Mouse (Mus musculus) ES-E14 (cell line): Measurements from ENCODE around the gene Dhx16.

ENCODE experiments used
- CHD2 ChIP-seq: IDR thresholded peaks from 2 replicates; pipeline ENCODE4 v1.6.1; 2014; ENCODE audit warnings: mild to moderate bottlenecking, low read depth, low read length, inconsistent platforms
- ZC3H11A ChIP-seq: IDR thresholded peaks from 2 replicates; pipeline ENCODE4 v1.6.1; 2012; ENCODE audit warnings: low read depth, mild to moderate bottlenecking, inconsistent platforms, low read length, borderline replicate concordance
- ZNF384 ChIP-seq: IDR thresholded peaks from 2 replicates; pipeline ENCODE4 v1.6.1; 2012; ENCODE audit warnings: low read depth, low read length, inconsistent platforms

DNA sequence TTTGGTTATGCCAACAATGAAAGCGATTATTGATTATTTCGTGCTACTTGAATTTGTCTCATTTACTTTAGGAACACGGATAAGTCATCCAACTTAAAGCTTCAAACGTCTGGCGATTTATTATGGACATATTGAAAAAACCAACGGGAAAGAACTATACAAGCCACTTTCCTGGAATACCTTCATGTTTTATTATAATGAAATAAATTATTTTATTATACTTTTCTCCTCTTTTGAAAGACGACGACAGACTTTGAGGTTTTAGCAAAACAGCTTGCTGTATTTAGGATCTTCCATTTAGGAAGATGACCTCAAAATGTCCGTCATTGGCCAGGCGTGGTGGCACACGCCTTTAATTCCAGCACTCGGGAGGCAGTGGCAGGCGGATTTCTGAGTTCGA is 39.1 kb upstream of the Dhx16 start:
- TF ChIP-seq ZNF384 (no peak), ZC3H11A (no peak), CHD2 (no peak)
